Mouse (Mus musculus): ENCODE measurements around the gene Stard8. TPM values are rescaled to one million over a fixed set of nuclear protein-coding genes. Genes with fewer than 3 reads are reported as not detected.

The Stard8 gene
- polyA plus RNA-seq, 1 experiment from 2014 or later: 2.7 TPM

GRCm38 (mm10) chrX:99052255-99052654 lies 49.2 kb downstream of the Stard8 start:
- Histone ChIP-seq H3K9ac (ENCODE audit: low read length) (no peak overlapping the region), H3K9me3 (replicated peaks; ENCODE audit: control insufficient read depth, low read length) (no peaks in the 10 kb centered on the region; the same call in 1 of the 2 replicates), H3K27ac (ENCODE audit: low read depth, low read length) (no peak overlapping the region), H3K4me2 (ENCODE audit: low read length) (no peak overlapping the region), H3K36me3 (ENCODE audit: control insufficient read depth, insufficient read depth, low read length) (no peaks in the 10 kb centered on the region), H3K4me3 (ENCODE audit: low read depth, low read length) (no peak overlapping the region), H3K27me3 (replicated peaks; ENCODE audit: control insufficient read depth, insufficient read depth, low read length) (0 out of 2 replicates have a peak, but pooled peaks cover 3% of the 10 kb centered on the region), H3K4me1 (ENCODE audit: control insufficient read depth, insufficient read depth, low read length) (no peaks in the 10 kb centered on the region)
- ATAC-seq: no peak
- no peak for DNase-seq (ENCODE audit: low spot score)
- 89% methylated on average over 7 of the region's 7 CpGs for WGBS

- ATAC-seq (no peak), DNase-seq (ENCODE audit: low spot score) (no peak)
- Histone ChIP-seq H3K9me3 (replicated peaks; ENCODE audit: control insufficient read depth, low read length) (no peaks in the 10 kb centered on the region; the same call in 1 of the 2 replicates), H3K36me3 (ENCODE audit: control insufficient read depth, insufficient read depth, low read length) (no peaks in the 10 kb centered on the region), H3K4me1 (ENCODE audit: control insufficient read depth, insufficient read depth, low read length) (no peaks in the 10 kb centered on the region), H3K4me2 (ENCODE audit: low read length) (no peak overlapping the region), H3K27me3 (replicated peaks; ENCODE audit: control insufficient read depth, insufficient read depth, low read length) (0 out of 2 replicates have a peak, but pooled peaks cover 3% of the 10 kb centered on the region), H3K9ac (ENCODE audit: low read length) (no peak overlapping the region), H3K4me3 (ENCODE audit: low read depth, low read length) (no peak overlapping the region), H3K27ac (ENCODE audit: low read depth, low read length) (no peak overlapping the region)
- 86% methylated on average over 7 of the region's 7 CpGs for WGBS
These were observed 51.5 kb downstream of the Stard8 start for GRCm38 (mm10) chrX:99054512-99054911.

GRCm38 (mm10) chrX:99057772-99058440 lies 54.9 kb downstream of the Stard8 start:
- Histone ChIP-seq H3K9ac (ENCODE audit: low read length) (no peak overlapping the region), H3K4me1 (ENCODE audit: control insufficient read depth, insufficient read depth, low read length) (no peaks in the 10 kb centered on the region), H3K9me3 (replicated peaks; ENCODE audit: control insufficient read depth, low read length) (no peaks in the 10 kb centered on the region; the same call in 1 of the 2 replicates), H3K27ac (ENCODE audit: low read depth, low read length) (no peak overlapping the region), H3K4me3 (ENCODE audit: low read depth, low read length) (no peak overlapping the region), H3K27me3 (replicated peaks; ENCODE audit: control insufficient read depth, insufficient read depth, low read length) (no peaks in the 10 kb centered on the region), H3K4me2 (ENCODE audit: low read length) (no peak overlapping the region), H3K36me3 (ENCODE audit: control insufficient read depth, insufficient read depth, low read length) (no peaks in the 10 kb centered on the region)
- no peak for DNase-seq (ENCODE audit: low spot score)
- WGBS: 66% methylated on average over 6 of the region's 6 CpGs
- ATAC-seq: no peak

- Histone ChIP-seq H3K9me3 (replicated peaks; ENCODE audit: control insufficient read depth, low read length) (no peaks in the 10 kb centered on the region; the same call in 1 of the 2 replicates), H3K4me2 (ENCODE audit: low read length) (no peak overlapping the region), H3K36me3 (ENCODE audit: control insufficient read depth, insufficient read depth, low read length) (no peaks in the 10 kb centered on the region), H3K4me3 (ENCODE audit: low read depth, low read length) (no peak overlapping the region), H3K27me3 (replicated peaks; ENCODE audit: control insufficient read depth, insufficient read depth, low read length) (no peaks in the 10 kb centered on the region), H3K27ac (ENCODE audit: low read depth, low read length) (no peak overlapping the region), H3K9ac (ENCODE audit: low read length) (no peak overlapping the region), H3K4me1 (ENCODE audit: control insufficient read depth, insufficient read depth, low read length) (no peaks in the 10 kb centered on the region)
- DNase-seq (ENCODE audit: low spot score) (no peak), ATAC-seq (no peak)
- 44% methylated on average over 4 of the region's 4 CpGs for WGBS
These were observed 56.1 kb downstream of the Stard8 start for GRCm38 (mm10) chrX:99059119-99059518.

GRCm38 (mm10) chrX:99065582-99065981 lies 62.5 kb downstream of the Stard8 start:
- H3K4me2 ChIP-seq (ENCODE audit: low read length): no peak overlapping the region
- no peak overlapping the region for H3K4me3 ChIP-seq (ENCODE audit: low read depth, low read length)
- H3K27ac ChIP-seq (ENCODE audit: low read depth, low read length): no peak overlapping the region
- no peaks in the 10 kb centered on the region for H3K36me3 ChIP-seq (ENCODE audit: control insufficient read depth, insufficient read depth, low read length)
- ATAC-seq: no peak
- DNase-seq (ENCODE audit: low spot score): no peak
- H3K27me3 ChIP-seq (replicated peaks; ENCODE audit: control insufficient read depth, insufficient read depth, low read length): no peaks in the 10 kb centered on the region
- H3K9me3 ChIP-seq (replicated peaks; ENCODE audit: control insufficient read depth, low read length): no peaks in the 10 kb centered on the region
- no peaks in the 10 kb centered on the region for H3K4me1 ChIP-seq (ENCODE audit: control insufficient read depth, insufficient read depth, low read length)
- no peak overlapping the region for H3K9ac ChIP-seq (ENCODE audit: low read length)
- 94% methylated on average over 9 of the region's 9 CpGs for WGBS

- H3K9me3 ChIP-seq (replicated peaks; ENCODE audit: control insufficient read depth, low read length): no peaks in the 10 kb centered on the region
- H3K4me1 ChIP-seq (ENCODE audit: control insufficient read depth, insufficient read depth, low read length): no peaks in the 10 kb centered on the region
- H3K4me3 ChIP-seq (ENCODE audit: low read depth, low read length): no peak overlapping the region
- H3K9ac ChIP-seq (ENCODE audit: low read length): no peak overlapping the region
- no peaks in the 10 kb centered on the region for H3K36me3 ChIP-seq (ENCODE audit: control insufficient read depth, insufficient read depth, low read length)
- H3K27ac ChIP-seq (ENCODE audit: low read depth, low read length): no peak overlapping the region
- H3K27me3 ChIP-seq (replicated peaks; ENCODE audit: control insufficient read depth, insufficient read depth, low read length): no peaks in the 10 kb centered on the region
- WGBS: 86% methylated on average over 9 of the region's 9 CpGs
- ATAC-seq (no peak), DNase-seq (ENCODE audit: low spot score) (no peak)
- H3K4me2 ChIP-seq (ENCODE audit: low read length): no peak overlapping the region
These were observed 63.5 kb downstream of the Stard8 start for GRCm38 (mm10) chrX:99066550-99066949.

- Histone ChIP-seq H3K4me1 (ENCODE audit: control insufficient read depth, insufficient read depth, low read length) (no peaks in the 10 kb centered on the region), H3K36me3 (ENCODE audit: control insufficient read depth, insufficient read depth, low read length) (no peaks in the 10 kb centered on the region), H3K4me3 (ENCODE audit: low read depth, low read length) (no peak overlapping the region), H3K9me3 (replicated peaks; ENCODE audit: control insufficient read depth, low read length) (no peaks in the 10 kb centered on the region), H3K27ac (ENCODE audit: low read depth, low read length) (no peak overlapping the region), H3K9ac (ENCODE audit: low read length) (no peak overlapping the region), H3K27me3 (replicated peaks; ENCODE audit: control insufficient read depth, insufficient read depth, low read length) (no peaks in the 10 kb centered on the region), H3K4me2 (ENCODE audit: low read length) (no peak overlapping the region)
- ATAC-seq (no peak), DNase-seq (ENCODE audit: low spot score) (no peak)
- 78% methylated on average over 7 of the region's 7 CpGs for WGBS
These were observed 64.2 kb downstream of the Stard8 start for GRCm38 (mm10) chrX:99067232-99067631.

- no peak for ATAC-seq
- H3K9ac ChIP-seq (ENCODE audit: low read length): no peak overlapping the region
- no peaks in the 10 kb centered on the region for H3K27me3 ChIP-seq (replicated peaks; ENCODE audit: control insufficient read depth, insufficient read depth, low read length)
- H3K27ac ChIP-seq (ENCODE audit: low read depth, low read length): no peak overlapping the region
- H3K4me2 ChIP-seq (ENCODE audit: low read length): no peak overlapping the region
- no peak for DNase-seq (ENCODE audit: low spot score)
- H3K36me3 ChIP-seq (ENCODE audit: control insufficient read depth, insufficient read depth, low read length): no peaks in the 10 kb centered on the region
- 81% methylated on average over 9 of the region's 9 CpGs for WGBS
- H3K4me3 ChIP-seq (ENCODE audit: low read depth, low read length): no peak overlapping the region
- no peaks in the 10 kb centered on the region for H3K9me3 ChIP-seq (replicated peaks; ENCODE audit: control insufficient read depth, low read length)
- no peaks in the 10 kb centered on the region for H3K4me1 ChIP-seq (ENCODE audit: control insufficient read depth, insufficient read depth, low read length)
These were observed 64.7 kb downstream of the Stard8 start for GRCm38 (mm10) chrX:99067671-99068151.

GRCm38 (mm10) chrX:99071188-99071587 lies 68.1 kb downstream of the Stard8 start:
- ATAC-seq (no peak), DNase-seq (ENCODE audit: low spot score) (no peak)
- WGBS: 88% methylated on average over 7 of the region's 7 CpGs
- no peaks in the 10 kb centered on the region for H3K27me3 ChIP-seq (replicated peaks; ENCODE audit: control insufficient read depth, insufficient read depth, low read length)
- H3K36me3 ChIP-seq (ENCODE audit: control insufficient read depth, insufficient read depth, low read length): no peaks in the 10 kb centered on the region
- H3K4me1 ChIP-seq (ENCODE audit: control insufficient read depth, insufficient read depth, low read length): no peaks in the 10 kb centered on the region
- H3K9me3 ChIP-seq (replicated peaks; ENCODE audit: control insufficient read depth, low read length): no peaks in the 10 kb centered on the region
- H3K27ac ChIP-seq (ENCODE audit: low read depth, low read length): no peak overlapping the region
- no peak overlapping the region for H3K9ac ChIP-seq (ENCODE audit: low read length)
- H3K4me3 ChIP-seq (ENCODE audit: low read depth, low read length): no peak overlapping the region
- no peak overlapping the region for H3K4me2 ChIP-seq (ENCODE audit: low read length)

Measured in forebrain, embryonic 14.5 days (tissue).